Mouse (Mus musculus): Measurements from ENCODE around the gene Lcn4. TPM values are rescaled to one million over a fixed set of nuclear protein-coding genes. Genes with fewer than 3 reads are reported as not detected.

Gene Lcn4
- total and polyA plus RNA-seq, 2 experiments from 2014 or later: not detected

GRCm38 (mm10) chr2:26627921-26628739, 43.0 kb downstream of the Lcn4 start, which contains the start of gene Fam69b:
Gene Fam69b (plus strand): TSS chr2:26628457.
- ATAC-seq (peak; percentile 83), DNase-seq (ENCODE audit: low spot score) (peak; percentile 97)
- Histone ChIP-seq H3K4me1 (ENCODE audit: insufficient read depth, low read length) (peaks cover 10% of the 10 kb centered on the region), H3K9me3 (ENCODE audit: low read length) (no peaks in the 10 kb centered on the region), H3K4me2 (ENCODE audit: low read depth, low read length) (peak within 1 kb of the TSS; percentile 98), H3K36me3 (ENCODE audit: insufficient read depth, low read length) (no peaks in the 10 kb centered on the region), H3K4me3 (ENCODE audit: low read length) (peak within 1 kb of the TSS; percentile 71), H3K27me3 (ENCODE audit: insufficient read depth, low read length) (no peaks in the 10 kb centered on the region), H3K9ac (replicated peaks; ENCODE audit: low read length) (peak within 1 kb of the TSS; percentile 92), H3K27ac (peak within 1 kb of the TSS; percentile 91)
- WGBS: under 1% methylated on average over 63 of the region's 70 CpGs
- no peak for TF ChIP-seq CTCF (IDR thresholded peaks at IDR 0.05; ENCODE audit: low read depth)

DNA sequence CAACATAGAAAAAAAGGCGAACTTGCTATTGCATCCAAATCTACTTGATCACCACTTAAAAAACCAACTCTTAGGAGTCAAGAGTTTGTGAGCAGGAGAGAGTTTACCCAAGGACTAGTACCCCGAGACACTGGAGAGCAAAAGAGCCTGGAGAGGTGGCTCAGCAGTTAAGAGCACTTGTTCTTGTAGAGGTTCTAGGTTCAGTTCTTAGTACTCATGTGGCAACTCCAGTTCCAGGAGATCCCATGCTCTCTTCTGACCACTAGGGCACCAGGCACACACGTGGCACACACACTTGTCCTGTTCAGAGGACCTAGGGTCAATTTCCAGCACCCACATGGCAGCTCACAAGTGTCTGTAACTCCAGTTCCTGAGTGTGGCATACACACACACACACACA, 45.0 kb downstream of the Lcn4 start:
- Histone ChIP-seq H3K4me1 (ENCODE audit: insufficient read depth, low read length) (peaks cover 10% of the 10 kb centered on the region), H3K36me3 (ENCODE audit: insufficient read depth, low read length) (no peaks in the 10 kb centered on the region), H3K27me3 (ENCODE audit: insufficient read depth, low read length) (no peaks in the 10 kb centered on the region), H3K27ac (no peak overlapping the region), H3K4me2 (ENCODE audit: low read depth, low read length) (no peak overlapping the region), H3K9ac (replicated peaks; ENCODE audit: low read length) (no peak overlapping the region), H3K9me3 (ENCODE audit: low read length) (no peaks in the 10 kb centered on the region), H3K4me3 (ENCODE audit: low read length) (no peak overlapping the region)
- DNase-seq (ENCODE audit: low spot score) (no peak), ATAC-seq (no peak)
- 67% methylated on average over 3 of the region's 3 CpGs for WGBS
- TF ChIP-seq CTCF (IDR thresholded peaks at IDR 0.05; ENCODE audit: low read depth): peak; percentile 23

DNA sequence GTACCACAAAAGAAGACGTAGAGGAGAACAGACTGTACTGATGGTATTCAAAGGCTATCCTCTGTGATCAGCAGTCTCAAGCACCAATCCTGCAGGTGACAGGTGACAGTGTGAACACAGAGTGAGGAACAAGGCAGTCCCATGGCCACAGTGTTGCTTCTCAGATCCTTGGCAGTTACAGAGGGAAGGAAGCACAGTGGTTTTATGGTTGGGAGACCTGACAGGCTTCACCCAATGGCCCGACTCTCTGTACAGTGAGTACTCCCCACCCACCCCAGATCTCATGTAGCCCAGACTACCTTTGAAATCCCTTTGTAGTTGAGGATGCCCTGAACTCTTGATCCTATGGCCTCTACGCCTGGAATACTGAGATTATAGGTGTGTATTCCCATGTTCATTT, 45.7 kb downstream of the Lcn4 start:
- no peaks in the 10 kb centered on the region for H3K9me3 ChIP-seq (ENCODE audit: low read length)
- no peak overlapping the region for H3K27ac ChIP-seq
- DNase-seq (ENCODE audit: low spot score) (no peak), ATAC-seq (no peak)
- 86% methylated on average over 3 of the region's 3 CpGs for WGBS
- no peak overlapping the region for H3K4me3 ChIP-seq (ENCODE audit: low read length)
- no peaks in the 10 kb centered on the region for H3K36me3 ChIP-seq (ENCODE audit: insufficient read depth, low read length)
- no peak overlapping the region for H3K4me2 ChIP-seq (ENCODE audit: low read depth, low read length)
- no peak for TF ChIP-seq CTCF (IDR thresholded peaks at IDR 0.05; ENCODE audit: low read depth)
- H3K27me3 ChIP-seq (ENCODE audit: insufficient read depth, low read length): no peaks in the 10 kb centered on the region
- H3K9ac ChIP-seq (replicated peaks; ENCODE audit: low read length): no peak overlapping the region
- peaks cover 10% of the 10 kb centered on the region for H3K4me1 ChIP-seq (ENCODE audit: insufficient read depth, low read length)

DNA sequence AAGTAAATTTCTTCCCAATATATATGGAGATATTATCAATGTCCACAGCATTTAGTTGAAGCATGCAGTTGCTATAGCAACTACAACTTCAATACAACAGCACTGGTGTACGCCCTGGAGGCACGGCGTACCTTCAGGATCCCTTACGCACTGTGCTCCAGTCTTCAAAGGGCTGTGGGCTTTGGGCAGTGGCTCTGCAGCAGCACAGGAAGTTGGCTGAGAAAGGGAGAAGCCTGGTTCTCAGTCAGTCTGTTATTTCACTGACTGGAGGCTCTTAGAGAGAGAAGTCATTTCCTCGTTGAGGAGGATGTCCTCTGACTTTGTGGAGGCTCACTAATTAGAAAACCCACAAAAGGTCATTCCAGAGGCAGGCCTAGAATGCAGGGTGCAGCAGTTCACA, 48.1 kb downstream of the Lcn4 start:
- no peak for DNase-seq (ENCODE audit: low spot score)
- Histone ChIP-seq H3K9ac (replicated peaks; ENCODE audit: low read length) (no peak overlapping the region), H3K4me3 (ENCODE audit: low read length) (no peak overlapping the region), H3K4me1 (ENCODE audit: insufficient read depth, low read length) (no peaks in the 10 kb centered on the region), H3K4me2 (ENCODE audit: low read depth, low read length) (no peak overlapping the region), H3K9me3 (ENCODE audit: low read length) (no peaks in the 10 kb centered on the region), H3K36me3 (ENCODE audit: insufficient read depth, low read length) (no peaks in the 10 kb centered on the region), H3K27ac (no peak overlapping the region), H3K27me3 (ENCODE audit: insufficient read depth, low read length) (no peaks in the 10 kb centered on the region)
- no peak for ATAC-seq
- TF ChIP-seq CTCF (IDR thresholded peaks at IDR 0.05; ENCODE audit: low read depth): no peak
- WGBS: 65% methylated on average over 5 of the region's 5 CpGs

DNA sequence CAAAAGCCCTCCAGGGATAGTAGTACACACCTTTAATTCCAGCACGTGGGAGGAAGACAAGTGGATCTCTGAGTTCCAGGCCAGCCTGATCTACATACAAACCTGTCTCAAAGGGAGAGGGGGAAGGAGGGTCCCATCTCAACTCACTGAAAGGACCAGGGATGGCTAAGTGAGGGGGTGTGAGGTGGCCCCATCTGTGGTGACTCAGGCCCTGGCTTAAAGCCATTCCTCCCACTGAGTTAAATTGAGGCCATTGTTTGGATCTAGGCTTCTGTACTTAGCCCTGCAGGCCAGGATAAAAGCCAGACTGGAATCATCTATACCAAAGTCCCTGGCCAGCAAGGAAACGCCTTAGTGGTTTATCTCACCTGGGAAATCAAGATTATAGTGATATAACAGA, 49.8 kb downstream of the Lcn4 start:
- ATAC-seq (no peak), DNase-seq (ENCODE audit: low spot score) (no peak)
- Histone ChIP-seq H3K9ac (replicated peaks; ENCODE audit: low read length) (no peak overlapping the region), H3K27me3 (ENCODE audit: insufficient read depth, low read length) (no peaks in the 10 kb centered on the region), H3K4me2 (ENCODE audit: low read depth, low read length) (no peak overlapping the region), H3K4me1 (ENCODE audit: insufficient read depth, low read length) (no peaks in the 10 kb centered on the region), H3K27ac (no peak overlapping the region), H3K4me3 (ENCODE audit: low read length) (no peak overlapping the region), H3K9me3 (ENCODE audit: low read length) (no peaks in the 10 kb centered on the region), H3K36me3 (ENCODE audit: insufficient read depth, low read length) (no peaks in the 10 kb centered on the region)
- TF ChIP-seq CTCF (IDR thresholded peaks at IDR 0.05; ENCODE audit: low read depth): no peak
- 39% methylated on average over 2 of the region's 2 CpGs for WGBS

GRCm38 (mm10) chr2:26617928-26618327, 53.2 kb downstream of the Lcn4 start:
- DNase-seq (ENCODE audit: low spot score): no peak
- TF ChIP-seq CTCF (IDR thresholded peaks at IDR 0.05; ENCODE audit: low read depth): no peak
- WGBS: 58% methylated on average over 7 of the region's 7 CpGs
- H3K4me3 ChIP-seq (ENCODE audit: low read length): no peak overlapping the region
- no peaks in the 10 kb centered on the region for H3K27me3 ChIP-seq (ENCODE audit: insufficient read depth, low read length)
- no peaks in the 10 kb centered on the region for H3K9me3 ChIP-seq (ENCODE audit: low read length)
- no peak overlapping the region for H3K27ac ChIP-seq
- no peak overlapping the region for H3K4me2 ChIP-seq (ENCODE audit: low read depth, low read length)
- H3K36me3 ChIP-seq (ENCODE audit: insufficient read depth, low read length): no peaks in the 10 kb centered on the region
- H3K4me1 ChIP-seq (ENCODE audit: insufficient read depth, low read length): no peaks in the 10 kb centered on the region
- no peak for ATAC-seq
- H3K9ac ChIP-seq (replicated peaks; ENCODE audit: low read length): no peak overlapping the region

Other genes with a start within 250 kb of the Lcn4 start
- gene Sec16a, start 226.1 kb downstream of the Lcn4 start, total RNA-seq (2014; rRNA removed): 60.9 and 89.2 TPM in 2 replicates
- 9.9 and 10.5 TPM in 2 replicates for gene Sec16a, start 226.1 kb downstream of the Lcn4 start, polyA plus RNA-seq (2015; fragmentation: Nextera tagmentation; extraction: Ambion mirVana)
- 75.2 and 75.9 TPM in 2 replicates for gene Notch1, start 154.6 kb downstream of the Lcn4 start, total RNA-seq (2014; rRNA removed)
- 9.2 and 10.0 TPM in 2 replicates for gene Notch1, start 154.6 kb downstream of the Lcn4 start, polyA plus RNA-seq (2015; fragmentation: Nextera tagmentation; extraction: Ambion mirVana)
- gene Egfl7, start 91.3 kb downstream of the Lcn4 start, total RNA-seq (2014; rRNA removed): 70.4 and 79.5 TPM in 2 replicates
- 74.8 and 76.5 TPM in 2 replicates for gene Egfl7, start 91.3 kb downstream of the Lcn4 start, polyA plus RNA-seq (2015; fragmentation: Nextera tagmentation; extraction: Ambion mirVana)
- gene Gm20532, start 84.6 kb downstream of the Lcn4 start, total RNA-seq (2014; rRNA removed): not detected in 2 replicates
- not detected in 2 replicates for gene Gm20532, start 84.6 kb downstream of the Lcn4 start, polyA plus RNA-seq (2015; fragmentation: Nextera tagmentation; extraction: Ambion mirVana)
- 12.2 and 13.9 TPM in 2 replicates for gene Agpat2, start 66.9 kb downstream of the Lcn4 start, total RNA-seq (2014; rRNA removed)
- gene Agpat2, start 66.9 kb downstream of the Lcn4 start, polyA plus RNA-seq (2015; fragmentation: Nextera tagmentation; extraction: Ambion mirVana): 6.2 and 8.2 TPM in 2 replicates
- 289 and 302 TPM in 2 replicates for gene Fam69b, start 42.8 kb downstream of the Lcn4 start, total RNA-seq (2014; rRNA removed)
- 129 and 142 TPM in 2 replicates for gene Fam69b, start 42.8 kb downstream of the Lcn4 start, polyA plus RNA-seq (2015; fragmentation: Nextera tagmentation; extraction: Ambion mirVana)
- gene Abo, start 193.7 kb upstream of the Lcn4 start, total RNA-seq (2014; rRNA removed): 0.86 TPM in 1 of 2 replicates, not detected in the other
- not detected in 2 replicates for gene Abo, start 193.7 kb upstream of the Lcn4 start, polyA plus RNA-seq (2015; fragmentation: Nextera tagmentation; extraction: Ambion mirVana)
- gene Surf6, start 231.6 kb upstream of the Lcn4 start, total RNA-seq (2014; rRNA removed): 13.9 and 16.5 TPM in 2 replicates
- 20.5 and 22.3 TPM in 2 replicates for gene Surf6, start 231.6 kb upstream of the Lcn4 start, polyA plus RNA-seq (2015; fragmentation: Nextera tagmentation; extraction: Ambion mirVana)
- gene Med22, start 239.4 kb upstream of the Lcn4 start, total RNA-seq (2014; rRNA removed): 116 and 122 TPM in 2 replicates
- 125 and 141 TPM in 2 replicates for gene Med22, start 239.4 kb upstream of the Lcn4 start, polyA plus RNA-seq (2015; fragmentation: Nextera tagmentation; extraction: Ambion mirVana)
- 863 and 1,008 TPM in 2 replicates for gene Rpl7a, start 239.5 kb upstream of the Lcn4 start, total RNA-seq (2014; rRNA removed)
- gene Rpl7a, start 239.5 kb upstream of the Lcn4 start, polyA plus RNA-seq (2015; fragmentation: Nextera tagmentation; extraction: Ambion mirVana): 446 and 467 TPM in 2 replicates
- gene Surf2, start 245.1 kb upstream of the Lcn4 start, total RNA-seq (2014; rRNA removed): 16.3 and 24.4 TPM in 2 replicates
- gene Surf2, start 245.1 kb upstream of the Lcn4 start, polyA plus RNA-seq (2015; fragmentation: Nextera tagmentation; extraction: Ambion mirVana): 50.4 and 54.6 TPM in 2 replicates
- 63.1 and 63.4 TPM in 2 replicates for gene Surf1, start 245.2 kb upstream of the Lcn4 start, total RNA-seq (2014; rRNA removed)
- gene Surf1, start 245.2 kb upstream of the Lcn4 start, polyA plus RNA-seq (2015; fragmentation: Nextera tagmentation; extraction: Ambion mirVana): 112 and 117 TPM in 2 replicates

Data from hindbrain, postnatal 0 days (tissue).